Mouse (Mus musculus) layer of hippocampus, adult 8-10 months (tissue): Measurements from ENCODE around the gene Fam171a1. TPM values are rescaled to one million over a fixed set of nuclear protein-coding genes. Genes with fewer than 3 reads are reported as not detected.
A peak's percentile ranks its signal among the peaks of the same experiment; 100 is the strongest.
"Not testable (repeated sequence)": the region's sequence is repeated elsewhere in the genome, so short reads cannot be mapped to it uniquely, and the experiment has no call there.

Experiments
- DNase-seq, 2 experiments: peaks; one replicate each; pipeline ENCODE4 v3.0.0; 2022; ENCODE audit warnings: low spot score in 2 of 2
- total RNA-seq, 4 experiments: library from RNA; stranded (reverse); gene quantifications; 2 replicates each; pipeline ENCODE4 v1.2.4; 2022

Gene Fam171a1
- total RNA-seq, 4 experiments from 2014 or later, result 69.5 to 76.2 (median 72.9) TPM

DNA sequence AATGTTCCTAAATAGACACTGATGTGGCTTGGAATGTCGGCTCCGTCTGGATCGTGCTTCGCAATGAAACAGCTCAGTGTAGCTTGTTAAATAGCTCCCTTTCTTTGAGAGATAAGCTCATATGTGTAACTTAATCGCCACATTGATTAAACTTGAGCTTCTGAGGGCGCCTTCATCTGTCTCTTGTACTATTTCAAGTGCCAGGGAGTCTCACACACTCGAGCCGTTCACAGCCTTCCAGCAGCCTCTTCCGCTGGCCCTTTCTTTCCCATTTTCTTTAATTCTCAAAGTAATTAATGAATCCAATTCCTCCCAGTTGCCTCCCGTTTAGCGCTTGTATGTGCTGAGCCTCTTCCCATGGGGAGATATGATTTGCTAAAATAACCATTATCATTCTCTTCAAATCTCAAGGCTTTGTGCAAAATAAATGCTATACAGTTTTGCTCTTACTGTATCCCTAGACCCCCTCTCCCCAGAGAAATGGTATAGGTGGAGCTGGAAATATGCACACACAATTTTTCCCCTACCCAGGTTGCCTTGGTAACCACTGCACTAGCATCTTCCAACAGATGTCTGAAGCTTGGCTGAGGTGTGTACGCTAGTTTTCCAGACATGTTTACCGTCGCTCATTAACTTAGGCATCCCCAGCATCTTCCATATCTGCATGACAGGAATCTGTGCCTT, 54.8 kb downstream of the Fam171a1 start:
- no peak for DNase-seq

DNA sequence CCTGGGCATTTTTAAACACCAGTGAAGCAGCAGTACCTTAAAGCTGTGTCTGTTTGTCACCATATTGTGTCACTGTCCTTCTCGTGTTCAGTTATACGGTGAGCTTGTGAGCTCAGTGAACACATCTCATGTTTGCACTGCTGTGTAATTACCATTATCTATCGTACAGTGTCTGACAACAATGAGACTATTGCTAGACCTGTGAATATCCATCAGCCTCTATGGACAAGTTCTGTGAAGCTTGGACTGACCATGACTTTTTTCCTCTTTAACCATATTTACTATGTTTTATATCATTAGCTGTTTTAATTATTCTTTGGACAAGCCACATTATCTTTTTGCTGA, 55.4 kb downstream of the Fam171a1 start:
- no peak for DNase-seq

DNA sequence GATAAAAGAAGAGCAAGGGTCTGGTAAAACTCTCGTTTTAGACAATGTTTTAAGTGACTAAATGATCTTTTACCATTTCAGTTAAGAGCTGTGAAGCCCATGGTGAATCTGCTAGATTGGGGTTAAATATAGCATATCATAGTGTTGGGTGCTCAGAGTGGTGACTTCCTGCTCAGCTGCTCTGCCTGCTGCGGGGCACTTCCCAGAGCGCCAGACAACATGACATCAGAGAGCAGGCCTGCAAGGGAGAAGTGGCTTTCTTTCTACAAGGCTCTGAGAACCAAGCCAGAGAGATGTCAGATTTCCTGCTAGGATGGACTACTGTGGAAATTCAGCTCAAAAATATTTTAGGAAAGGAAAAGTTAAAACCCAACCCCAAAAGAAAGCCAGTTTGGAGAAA, 57.8 kb downstream of the Fam171a1 start:
- DNase-seq, result no peak

DNA sequence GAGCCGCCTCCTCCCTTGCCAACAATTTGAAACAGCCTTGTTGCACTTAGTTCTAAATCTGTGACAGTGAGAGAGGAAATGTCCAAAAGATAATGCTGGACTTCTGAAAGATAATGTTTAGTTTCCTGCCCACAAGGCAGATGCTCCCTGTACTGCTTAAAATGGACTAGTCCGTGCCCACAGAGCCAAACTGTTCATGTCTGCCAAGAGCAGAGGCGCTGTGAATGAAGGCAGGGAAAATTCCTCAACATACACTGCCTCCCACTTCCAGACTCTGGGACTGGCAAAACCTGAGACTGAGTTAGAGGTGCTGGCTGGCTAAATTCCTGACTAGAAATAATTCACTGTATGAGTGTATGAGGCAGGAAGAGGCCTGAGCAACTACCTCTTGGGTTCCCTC, 58.6 kb downstream of the Fam171a1 start:
- DNase-seq, result peak; percentile 75 to 79

DNA sequence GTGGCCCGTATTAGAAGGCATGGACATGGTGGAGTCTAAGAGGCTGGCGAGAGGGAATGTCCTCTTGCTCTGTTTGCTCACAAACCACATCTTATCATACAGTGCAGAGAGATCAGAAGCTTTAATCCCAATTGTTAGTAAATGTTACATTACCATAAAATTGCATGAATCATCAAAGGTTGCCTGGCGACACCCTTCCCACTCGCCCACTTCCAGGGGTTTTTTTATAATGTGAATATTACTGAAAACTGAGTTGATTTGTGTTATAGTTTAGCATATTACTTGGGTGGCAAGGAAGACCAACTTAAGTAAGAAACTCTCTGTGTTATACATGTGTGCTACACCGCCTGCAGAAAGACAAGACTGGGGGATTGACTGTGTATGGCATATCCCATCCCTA, 60.9 kb downstream of the Fam171a1 start:
- no peak for DNase-seq

DNA sequence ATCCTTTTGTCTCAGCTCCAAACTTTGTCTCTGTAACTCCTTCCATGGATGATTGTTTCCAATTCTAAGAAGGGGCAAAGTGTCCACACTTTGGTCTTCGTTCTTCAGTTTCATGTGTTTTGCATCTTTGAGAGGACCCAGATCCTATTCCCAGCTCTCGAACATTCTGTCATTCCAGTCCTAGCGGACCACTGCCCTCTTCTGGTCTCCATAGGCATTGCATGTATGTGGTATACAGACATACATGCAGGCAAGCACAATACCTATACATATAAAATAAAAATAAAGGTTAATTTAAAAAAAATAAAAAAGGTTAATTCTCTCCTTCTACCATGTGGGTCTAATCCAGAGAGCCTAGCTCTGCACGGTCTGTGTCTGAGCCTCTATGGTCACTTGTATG, 62.0 kb downstream of the Fam171a1 start:
- DNase-seq, result not testable (repeated sequence)

DNA sequence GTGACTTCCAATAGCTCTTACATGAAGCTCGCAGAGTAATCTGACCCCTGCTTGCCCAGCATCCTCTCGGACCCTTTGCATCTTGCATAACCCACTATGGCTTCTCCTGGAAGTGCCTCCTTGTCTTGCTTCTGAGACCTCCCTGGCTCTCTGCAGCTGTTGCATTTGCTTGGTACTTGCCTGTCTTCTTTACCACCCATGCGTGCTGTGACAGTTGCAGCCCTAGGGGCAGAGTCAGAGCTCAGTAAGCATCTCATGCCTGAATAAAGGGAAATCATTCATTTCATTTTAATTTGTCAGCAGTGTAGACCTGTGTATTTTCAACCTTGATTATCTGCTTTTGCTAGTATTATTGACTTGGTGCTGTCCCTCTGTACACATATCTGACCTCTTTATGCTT, 62.7 kb downstream of the Fam171a1 start:
- DNase-seq, result no peak

DNA sequence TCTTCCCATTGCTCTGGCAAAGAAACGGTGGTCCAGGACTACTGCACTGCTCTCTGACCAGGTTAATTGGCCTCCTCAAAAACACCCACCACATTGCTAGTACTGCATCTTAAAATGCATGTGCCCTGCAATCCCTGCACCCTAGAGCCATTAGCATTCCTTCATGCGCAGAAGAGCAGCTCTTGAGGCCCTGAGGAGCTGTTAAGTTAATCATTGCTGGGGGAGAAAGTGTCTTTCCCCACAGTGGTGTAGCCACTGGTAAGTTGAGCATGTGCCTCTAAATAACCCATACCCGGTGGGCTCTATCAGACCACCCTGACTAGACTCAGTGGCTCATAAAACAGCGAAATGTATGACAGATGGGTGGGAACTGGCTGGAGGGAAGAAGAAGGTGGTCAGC, 66.5 kb downstream of the Fam171a1 start:
- DNase-seq, result no peak

DNA sequence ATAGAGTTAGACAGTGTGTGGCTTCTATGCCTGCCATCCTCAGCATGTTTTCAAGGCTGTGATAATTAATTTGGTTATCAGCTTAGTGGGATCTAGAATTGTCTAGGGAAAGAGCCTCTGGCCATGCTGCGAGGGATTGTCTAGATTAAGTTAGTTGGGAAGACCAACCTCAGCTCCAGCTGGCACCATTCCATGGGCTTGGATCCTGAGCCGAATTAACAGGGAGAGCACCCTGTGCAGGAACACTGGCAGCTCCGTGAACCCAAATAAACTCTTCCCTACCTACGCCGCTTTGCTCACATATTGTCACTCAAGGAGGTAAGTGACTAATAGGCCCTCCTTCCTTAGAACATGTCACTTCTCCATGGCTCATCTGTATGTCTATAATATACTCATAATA, 69.6 kb downstream of the Fam171a1 start:
- DNase-seq, result no peak

DNA sequence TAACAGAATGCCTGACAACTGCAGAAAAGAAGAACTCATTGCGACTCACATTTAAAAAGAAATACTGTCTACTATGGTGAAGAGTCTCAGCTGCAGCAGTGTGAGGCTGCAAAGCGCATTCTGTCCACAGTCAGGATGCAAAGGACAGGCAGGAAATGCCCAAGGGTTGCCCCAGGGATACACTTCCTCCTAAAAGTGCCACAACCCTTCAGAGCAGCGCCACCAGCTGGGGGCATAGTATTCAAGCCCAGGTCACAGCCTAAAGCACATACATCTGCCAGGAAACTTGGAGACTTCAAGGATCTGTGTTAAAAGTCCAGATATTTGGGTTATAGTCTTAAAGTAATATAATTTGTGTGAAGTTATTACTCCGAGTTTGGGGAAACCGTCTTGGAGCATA, 71.3 kb downstream of the Fam171a1 start:
- no peak for DNase-seq

DNA sequence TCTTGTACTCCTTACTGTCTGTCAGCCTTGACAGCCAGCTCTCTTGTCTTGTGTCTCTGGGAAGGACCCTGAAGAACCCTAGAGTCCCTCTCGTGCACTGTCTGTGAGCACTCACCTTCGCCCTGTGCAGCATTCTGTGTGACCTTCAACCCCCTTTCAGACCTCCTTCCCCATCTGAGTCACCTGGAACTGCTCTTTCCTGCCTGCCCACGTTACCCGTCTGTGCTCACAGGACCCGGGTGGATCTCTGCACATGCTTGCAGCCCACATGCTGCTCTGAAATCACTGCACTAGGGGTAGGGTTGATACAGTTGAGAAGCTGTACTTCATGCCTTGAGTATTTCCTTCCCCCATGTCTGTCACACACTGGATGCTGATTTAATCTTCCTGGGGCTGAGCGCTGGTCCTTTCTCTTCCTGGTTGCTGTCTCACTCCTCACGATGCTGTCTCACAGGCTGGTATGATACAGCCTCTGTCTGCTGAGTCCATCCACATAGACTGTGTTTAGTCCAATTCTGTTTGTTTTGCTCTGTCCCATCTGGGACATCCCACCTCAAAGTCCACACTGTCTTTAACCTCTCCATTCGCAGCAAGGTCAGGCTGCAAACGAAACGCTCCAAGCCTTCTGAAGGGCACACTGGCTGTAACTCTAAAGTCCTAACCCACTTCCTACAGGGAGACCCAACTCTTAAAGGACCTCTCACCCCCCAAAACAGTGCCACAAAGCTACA, 74.9 kb downstream of the Fam171a1 start:
- no peak for DNase-seq

DNA sequence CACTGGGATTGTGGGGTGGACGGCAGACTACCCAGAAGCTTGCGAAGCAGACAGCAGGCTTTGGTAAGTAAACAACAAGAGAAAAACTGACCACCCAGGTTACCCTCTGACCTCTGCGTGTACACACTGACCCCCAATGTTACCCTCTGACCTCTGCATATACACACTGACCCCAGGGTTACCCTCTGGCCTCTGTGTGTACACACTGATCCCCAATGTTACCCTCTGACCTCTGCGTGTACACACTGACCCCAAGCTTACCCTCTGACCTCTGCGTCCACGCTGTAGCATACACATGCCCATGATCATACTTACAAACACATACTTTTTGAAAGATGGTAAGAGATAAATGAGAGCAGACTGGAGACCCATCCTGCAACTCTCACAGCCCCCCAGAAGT, 77.1 kb downstream of the Fam171a1 start:
- DNase-seq, result no peak

DNA sequence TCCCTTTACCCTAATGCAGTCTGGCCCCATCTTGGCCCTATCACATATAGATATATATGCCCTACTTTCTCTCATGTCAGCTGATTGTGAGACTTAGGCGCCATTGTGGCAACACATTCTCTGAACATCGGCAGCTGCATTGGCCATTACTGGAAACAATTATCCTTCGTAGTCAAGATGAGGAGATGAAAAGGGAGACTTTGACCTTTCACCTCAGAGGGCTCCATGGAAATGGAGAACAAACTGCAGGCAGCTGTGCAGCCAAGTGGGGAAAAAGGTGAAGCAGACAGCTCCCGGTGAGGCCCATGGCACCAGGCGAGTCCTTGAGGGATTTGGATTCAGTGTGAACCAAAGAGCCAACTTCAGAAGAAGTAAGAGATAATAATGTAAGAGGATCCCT, 81.5 kb downstream of the Fam171a1 start:
- no peak for DNase-seq

DNA sequence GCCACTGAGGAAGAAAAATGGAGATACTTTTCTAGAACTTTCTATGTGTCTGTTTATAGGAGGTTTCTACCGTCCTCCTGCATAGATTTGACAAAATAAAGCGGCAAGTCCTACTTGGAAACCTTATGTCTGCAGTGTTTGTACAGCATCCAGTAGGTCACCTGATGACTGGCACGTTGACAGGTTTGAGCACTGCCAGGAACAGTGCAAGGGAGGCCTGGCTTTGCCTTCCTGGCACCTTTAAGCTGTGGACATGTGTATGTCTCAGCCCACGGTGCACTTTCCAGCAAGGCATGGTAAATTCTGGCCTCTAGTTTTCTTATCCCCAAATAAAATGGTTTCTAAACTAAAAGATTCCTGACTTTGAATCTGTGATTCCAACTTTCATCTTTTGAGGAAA, 86.4 kb downstream of the Fam171a1 start:
- no peak for DNase-seq

DNA sequence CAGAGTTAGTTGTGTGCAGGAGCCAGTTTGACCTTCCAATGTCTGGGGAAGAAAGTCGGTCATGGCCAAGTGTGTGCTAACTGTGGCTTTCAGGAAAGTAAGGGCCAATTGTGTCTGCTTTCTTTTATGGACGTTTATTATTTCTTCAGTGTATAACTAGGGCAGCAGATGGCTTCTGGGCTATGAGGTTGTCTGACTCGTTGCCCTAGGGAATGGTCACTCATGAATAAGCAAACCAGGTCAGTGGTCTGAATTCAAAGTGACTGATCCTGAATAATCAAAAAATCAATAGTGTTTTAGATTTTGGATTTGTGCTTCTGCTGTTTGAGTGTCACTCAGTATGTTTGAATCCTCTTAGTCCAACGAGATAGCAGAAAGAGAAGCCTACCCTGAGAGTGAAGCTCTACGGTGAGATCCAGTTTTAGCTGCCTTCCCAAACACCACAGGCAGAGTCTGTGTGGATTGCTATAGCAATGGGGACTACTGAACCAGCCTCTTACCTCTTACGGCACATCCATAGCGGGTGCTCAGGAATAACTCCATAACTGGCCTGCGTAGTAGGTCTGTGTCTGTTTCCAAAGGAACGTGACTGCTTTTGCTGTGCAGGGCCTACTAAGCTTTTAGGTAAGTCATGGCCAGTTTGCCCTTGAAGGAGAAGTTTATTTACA, 93.1 kb downstream of the Fam171a1 start:
- no peak for DNase-seq

DNA sequence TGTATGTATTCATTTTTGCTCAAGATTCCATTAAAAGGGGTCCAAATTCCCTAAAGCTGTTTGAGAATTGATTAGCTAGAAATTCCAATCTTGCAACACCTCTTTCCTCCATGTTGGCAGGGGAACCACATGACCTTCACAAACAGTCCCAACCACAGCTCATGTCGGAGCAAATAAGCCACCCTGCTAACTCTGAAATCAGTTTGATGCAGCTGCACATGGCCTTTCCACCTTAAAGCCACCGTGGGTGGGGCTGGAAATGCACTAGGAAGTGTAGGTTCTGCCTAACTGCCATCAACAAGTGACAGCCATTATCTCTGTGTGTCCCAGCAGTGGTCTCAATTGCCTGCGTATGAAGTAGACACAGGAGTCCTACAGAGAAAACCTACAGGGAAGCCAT, 101.5 kb downstream of the Fam171a1 start:
- DNase-seq, result no peak

DNA sequence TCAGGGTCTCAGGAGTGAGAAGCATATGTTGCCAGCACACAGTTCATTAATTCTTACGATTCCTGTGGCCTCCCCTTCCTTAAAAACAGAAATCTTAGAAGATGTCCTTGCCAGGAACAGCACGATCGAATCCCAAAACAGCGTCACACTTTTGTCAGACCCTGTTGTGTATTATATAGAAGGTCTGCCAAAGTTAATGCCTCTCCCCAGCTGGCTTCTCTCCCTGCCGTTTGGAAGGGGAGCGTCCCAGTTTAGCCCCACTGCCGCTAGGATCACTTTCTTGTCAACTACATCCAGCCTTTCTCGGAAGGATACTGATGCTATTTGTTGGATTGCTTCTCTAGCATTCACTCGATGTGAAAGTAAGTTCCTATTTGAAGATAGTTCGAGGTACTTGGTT, 102.6 kb downstream of the Fam171a1 start:
- no peak for DNase-seq

DNA sequence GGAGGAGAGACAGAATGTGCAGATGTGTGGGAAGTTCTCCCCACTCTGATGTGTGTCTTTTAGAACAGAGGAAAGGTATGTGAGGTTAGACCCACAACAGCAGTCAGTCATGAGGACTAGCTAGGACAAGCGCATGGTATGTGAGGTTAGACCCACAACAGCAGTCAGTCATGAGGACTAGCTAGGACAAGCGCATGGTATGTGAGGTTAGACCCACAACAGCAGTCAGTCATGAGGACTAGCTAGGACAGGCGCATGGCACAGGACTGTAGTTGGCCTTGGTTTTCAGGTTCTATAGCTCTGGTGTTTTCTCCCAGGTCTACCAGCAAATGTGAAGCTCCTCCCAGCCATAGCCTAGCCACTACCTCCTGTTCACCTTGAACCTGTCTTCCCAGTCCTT, 103.6 kb downstream of the Fam171a1 start:
- not testable (repeated sequence) for DNase-seq

DNA sequence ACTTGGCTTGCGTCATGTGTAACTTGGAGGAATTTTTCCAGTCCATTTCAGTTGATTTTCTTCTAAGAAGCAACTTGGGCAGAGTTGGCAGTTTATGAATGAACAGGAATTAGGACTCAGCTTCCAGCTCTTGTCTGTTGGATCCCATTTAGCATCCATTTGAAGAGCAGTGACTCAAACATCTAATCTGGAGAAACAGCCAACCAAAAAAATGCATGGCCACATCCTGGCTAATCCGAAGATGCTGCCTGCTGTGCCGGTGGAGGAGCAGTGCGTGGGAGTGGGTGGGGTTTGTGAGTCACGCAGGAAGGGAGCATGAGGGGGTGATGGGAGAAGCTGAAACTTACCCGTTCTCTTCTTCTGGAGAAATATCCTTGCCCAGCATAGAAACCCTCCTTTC, 104.2 kb downstream of the Fam171a1 start:
- DNase-seq, result peak; percentile 55 to 76

DNA sequence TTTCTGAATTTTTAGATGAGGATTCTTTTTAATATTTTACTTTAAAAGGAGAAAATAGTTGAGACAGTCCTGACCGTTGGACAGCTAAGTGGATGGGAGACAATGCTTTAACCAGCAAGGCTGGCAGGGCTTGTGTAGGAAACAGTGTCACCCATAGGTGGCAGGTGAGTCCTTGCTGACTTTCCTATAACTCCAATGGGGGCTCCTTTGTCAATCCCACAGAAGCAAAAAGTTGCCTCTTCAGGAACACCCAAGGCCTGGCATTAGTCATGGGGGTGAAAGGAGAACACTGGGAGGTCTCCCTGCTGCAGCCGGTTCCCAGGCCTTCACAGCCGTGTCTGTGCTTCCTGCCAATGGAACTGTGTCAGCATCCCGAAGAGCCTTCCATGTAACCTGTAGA, 114.5 kb downstream of the Fam171a1 start:
- DNase-seq, result no peak

DNA sequence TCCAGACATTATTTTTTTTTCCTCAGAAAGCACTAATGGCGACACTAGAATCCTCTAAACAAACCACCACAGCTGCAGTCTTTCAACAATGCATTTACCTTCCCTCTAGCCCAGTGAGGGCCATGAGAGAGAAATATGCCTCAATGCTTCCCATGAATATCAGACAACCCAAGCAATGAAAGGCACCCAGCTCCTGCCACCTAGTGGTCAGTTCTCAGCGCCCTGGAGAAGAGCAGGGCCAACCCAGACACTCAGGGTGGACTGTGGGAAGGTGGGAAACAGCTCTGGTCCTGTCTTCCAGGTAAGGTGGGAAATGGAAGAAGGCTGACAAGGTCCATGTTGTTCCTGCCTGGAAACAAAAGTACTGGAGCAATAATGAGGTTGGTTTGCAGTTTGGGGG, 115.0 kb downstream of the Fam171a1 start:
- peak in 1 of 2 experiments; percentile 73 for DNase-seq

DNA sequence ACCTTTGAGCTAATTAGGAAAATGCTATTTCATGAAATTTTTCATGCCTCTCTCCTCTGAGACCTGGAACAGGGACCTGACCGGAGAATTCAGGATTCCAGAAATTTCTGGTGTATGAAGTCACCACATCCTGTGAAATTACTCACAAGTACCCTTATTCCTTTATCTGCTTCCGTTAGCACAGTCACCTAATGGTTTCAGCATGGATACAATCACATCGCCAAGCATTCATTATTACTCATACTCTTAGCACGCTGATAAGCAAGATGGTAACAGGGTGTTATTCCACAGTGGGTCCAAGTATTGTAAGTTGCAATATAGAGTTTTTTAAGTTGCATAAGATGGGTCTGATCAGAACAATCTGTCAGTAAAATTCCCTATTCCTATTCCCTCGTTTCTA, 125.2 kb downstream of the Fam171a1 start:
- no peak for DNase-seq

DNA sequence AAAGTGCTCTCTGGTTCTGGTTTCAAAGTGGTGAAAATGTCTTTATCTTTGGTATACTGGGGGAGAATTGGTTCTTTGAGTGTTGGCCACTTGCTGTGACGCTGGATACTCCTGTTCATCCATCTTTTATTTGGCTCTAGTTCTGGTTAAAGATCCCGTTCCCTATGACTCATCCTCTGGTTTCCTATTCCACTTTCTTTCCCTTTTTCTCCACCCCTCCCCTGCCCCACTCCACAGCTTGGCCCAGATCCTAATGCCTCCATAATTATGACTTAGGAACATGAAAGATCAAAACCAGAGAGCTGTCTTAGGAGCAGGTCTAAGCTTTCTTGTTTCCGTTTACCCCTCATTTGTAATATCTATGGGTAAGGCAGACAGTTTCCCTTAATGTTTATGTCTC, 130.2 kb downstream of the Fam171a1 start:
- DNase-seq, result no peak
